Mouse (Mus musculus): Measurements from ENCODE around the gene Shoc2. TPM values are rescaled to one million over a fixed set of nuclear protein-coding genes. Genes with fewer than 3 reads are reported as not detected.
"Not testable (repeated sequence)": the region's sequence is repeated elsewhere in the genome, so short reads cannot be mapped to it uniquely, and the experiment has no call there.

The Shoc2 gene
- polyA plus RNA-seq, 1 experiment from 2014 or later, result 57.0 TPM

- peaks cover 18% of the 10 kb centered on the region for H3K36me3 ChIP-seq
- H3K4me3 ChIP-seq, result no peak overlapping the region
- no peak overlapping the region for H3K9ac ChIP-seq
- no peaks in the 10 kb centered on the region for H3K9me3 ChIP-seq
- H3K27ac ChIP-seq, result no peak overlapping the region
- H3K27me3 ChIP-seq, result no peaks in the 10 kb centered on the region
- WGBS, result 83% methylated on average over 4 of the region's 4 CpGs
- ATAC-seq (ENCODE audit: insufficient number of reproducible peaks, insufficient read depth, low FRiP score, low TSS enrichment), result no peak
- no peak overlapping the region for H3K4me2 ChIP-seq (replicated peaks)
- 0 out of 2 replicates have a peak, but pooled peaks cover 3% of the 10 kb centered on the region for H3K4me1 ChIP-seq
Measured at GRCm38 (mm10) chr19:53941139-53941538, 3.0 kb upstream of the Shoc2 start.

GRCm38 (mm10) chr19:53942342-53942741 lies 1.8 kb upstream of the Shoc2 start:
- WGBS, result 93% methylated on average over 2 of the region's 2 CpGs
- no peak for ATAC-seq (ENCODE audit: insufficient number of reproducible peaks, insufficient read depth, low FRiP score, low TSS enrichment)
- H3K4me1 ChIP-seq, result peaks cover 5% of the 10 kb centered on the region
- no peak overlapping the region for H3K27ac ChIP-seq
- H3K4me3 ChIP-seq, result no peak overlapping the region
- H3K27me3 ChIP-seq, result no peaks in the 10 kb centered on the region
- no peak overlapping the region for H3K9ac ChIP-seq
- no peak overlapping the region for H3K4me2 ChIP-seq (replicated peaks)
- no peaks in the 10 kb centered on the region for H3K9me3 ChIP-seq
- peaks cover 13% of the 10 kb centered on the region; the same call in 1 of the 2 replicates for H3K36me3 ChIP-seq

GRCm38 (mm10) chr19:53944786-53945169 lies 672 bp downstream of the Shoc2 start:
- no peaks in the 10 kb centered on the region for H3K27me3 ChIP-seq
- ATAC-seq (ENCODE audit: insufficient number of reproducible peaks, insufficient read depth, low FRiP score, low TSS enrichment), result peak; percentile 70
- H3K9me3 ChIP-seq, result no peaks in the 10 kb centered on the region
- H3K36me3 ChIP-seq, result no peaks in the 10 kb centered on the region
- peak overlapping the region; percentile 98 for H3K27ac ChIP-seq
- H3K4me3 ChIP-seq, result peak overlapping the region; percentile 90
- WGBS, result under 1% methylated on average over 32 of the region's 47 CpGs
- H3K9ac ChIP-seq, result peak overlapping the region; percentile 98
- H3K4me2 ChIP-seq (replicated peaks), result peak overlapping the region; percentile 52
- peaks cover 9% of the 10 kb centered on the region for H3K4me1 ChIP-seq

- Histone ChIP-seq H3K4me2 (replicated peaks) (peak overlapping the region; percentile 52), H3K27me3 (no peaks in the 10 kb centered on the region), H3K9ac (peak overlapping the region; percentile 98), H3K4me3 (peak overlapping the region; percentile 90), H3K9me3 (no peaks in the 10 kb centered on the region), H3K4me1 (peaks cover 9% of the 10 kb centered on the region), H3K27ac (peak overlapping the region; percentile 98), H3K36me3 (no peaks in the 10 kb centered on the region)
- 1% methylated on average over 35 of the region's 69 CpGs for WGBS
- ATAC-seq (ENCODE audit: insufficient number of reproducible peaks, insufficient read depth, low FRiP score, low TSS enrichment), result no peak; the same call in 1 of the 2 replicates
Measured at GRCm38 (mm10) chr19:53945171-53946042, 1.3 kb downstream of the Shoc2 start.

- Histone ChIP-seq H3K4me3 (no peak overlapping the region), H3K4me2 (replicated peaks) (no peak overlapping the region), H3K4me1 (peaks cover 4% of the 10 kb centered on the region), H3K27ac (no peak overlapping the region), H3K27me3 (no peaks in the 10 kb centered on the region), H3K36me3 (no peaks in the 10 kb centered on the region), H3K9me3 (no peaks in the 10 kb centered on the region), H3K9ac (no peak overlapping the region)
- no peak for ATAC-seq (ENCODE audit: insufficient number of reproducible peaks, insufficient read depth, low FRiP score, low TSS enrichment)
- WGBS, result 90% methylated on average over 2 of the region's 2 CpGs
Measured at GRCm38 (mm10) chr19:53957513-53957912, 13.4 kb downstream of the Shoc2 start.

- Histone ChIP-seq H3K36me3 (no peaks in the 10 kb centered on the region), H3K27me3 (no peaks in the 10 kb centered on the region), H3K9me3 (no peaks in the 10 kb centered on the region), H3K4me1 (no peaks in the 10 kb centered on the region), H3K9ac (no peak overlapping the region), H3K4me2 (replicated peaks) (no peak overlapping the region), H3K4me3 (no peak overlapping the region), H3K27ac (no peak overlapping the region)
- 89% methylated on average over 4 of the region's 4 CpGs for WGBS
- no peak for ATAC-seq (ENCODE audit: insufficient number of reproducible peaks, insufficient read depth, low FRiP score, low TSS enrichment)
Measured at GRCm38 (mm10) chr19:53962511-53962910, 18.4 kb downstream of the Shoc2 start.

GRCm38 (mm10) chr19:53964347-53964746 lies 20.2 kb downstream of the Shoc2 start:
- H3K9ac ChIP-seq; ATAC-seq (ENCODE audit: insufficient number of reproducible peaks, insufficient read depth, low FRiP score, low TSS enrichment); H3K27me3 ChIP-seq; H3K27ac ChIP-seq; H3K4me2 ChIP-seq (replicated peaks); H3K9me3 ChIP-seq; H3K4me1 ChIP-seq; H3K4me3 ChIP-seq; H3K36me3 ChIP-seq: not testable (repeated sequence)
- WGBS, result 92% methylated on average over 3 of the region's 3 CpGs

GRCm38 (mm10) chr19:53964910-53965633 lies 21.0 kb downstream of the Shoc2 start:
- H3K9me3 ChIP-seq, result no peaks in the 10 kb centered on the region
- H3K9ac ChIP-seq, result no peak overlapping the region
- no peak overlapping the region for H3K4me3 ChIP-seq
- WGBS, result 86% methylated on average over 10 of the region's 10 CpGs
- H3K36me3 ChIP-seq, result no peaks in the 10 kb centered on the region
- H3K4me2 ChIP-seq (replicated peaks), result no peak overlapping the region
- no peak for ATAC-seq (ENCODE audit: insufficient number of reproducible peaks, insufficient read depth, low FRiP score, low TSS enrichment)
- H3K27ac ChIP-seq, result no peak overlapping the region
- H3K27me3 ChIP-seq, result no peaks in the 10 kb centered on the region
- no peaks in the 10 kb centered on the region for H3K4me1 ChIP-seq

- Histone ChIP-seq H3K4me1 (no peaks in the 10 kb centered on the region), H3K36me3 (no peaks in the 10 kb centered on the region), H3K4me2 (replicated peaks) (no peak overlapping the region), H3K9ac (no peak overlapping the region), H3K4me3 (no peak overlapping the region), H3K27ac (no peak overlapping the region), H3K27me3 (no peaks in the 10 kb centered on the region), H3K9me3 (no peaks in the 10 kb centered on the region)
- no peak for ATAC-seq (ENCODE audit: insufficient number of reproducible peaks, insufficient read depth, low FRiP score, low TSS enrichment)
- WGBS, result 90% methylated on average over 3 of the region's 3 CpGs
Measured at GRCm38 (mm10) chr19:53969226-53969625, 25.1 kb downstream of the Shoc2 start.

- 75% methylated on average over 7 of the region's 7 CpGs for WGBS
Measured at GRCm38 (mm10) chr19:53971938-53972337, 27.8 kb downstream of the Shoc2 start.

GRCm38 (mm10) chr19:53973656-53974055 lies 29.6 kb downstream of the Shoc2 start:
- Histone ChIP-seq H3K9me3 (no peaks in the 10 kb centered on the region), H3K4me2 (replicated peaks) (no peak overlapping the region), H3K4me1 (no peaks in the 10 kb centered on the region), H3K4me3 (no peak overlapping the region), H3K27me3 (no peaks in the 10 kb centered on the region), H3K27ac (no peak overlapping the region), H3K36me3 (0 out of 2 replicates have a peak, but pooled peaks cover 8% of the 10 kb centered on the region), H3K9ac (no peak overlapping the region)
- WGBS, result 83% methylated on average over 1 of the region's 1 CpGs
- no peak for ATAC-seq (ENCODE audit: insufficient number of reproducible peaks, insufficient read depth, low FRiP score, low TSS enrichment)

More at GRCm38 (mm10) chr19:53971938-53972337, 27.8 kb downstream of the Shoc2 start:
- H3K9ac ChIP-seq, result no peak overlapping the region
- no peak overlapping the region for H3K4me2 ChIP-seq (replicated peaks)
- 0 out of 2 replicates have a peak, but pooled peaks cover 3% of the 10 kb centered on the region for H3K36me3 ChIP-seq
- no peaks in the 10 kb centered on the region for H3K27me3 ChIP-seq
- H3K27ac ChIP-seq, result no peak overlapping the region
- no peak overlapping the region for H3K4me3 ChIP-seq
- no peaks in the 10 kb centered on the region for H3K9me3 ChIP-seq
- H3K4me1 ChIP-seq, result no peaks in the 10 kb centered on the region
- ATAC-seq (ENCODE audit: insufficient number of reproducible peaks, insufficient read depth, low FRiP score, low TSS enrichment), result no peak

- no peaks in the 10 kb centered on the region for H3K27me3 ChIP-seq
- no peaks in the 10 kb centered on the region for H3K4me1 ChIP-seq
- no peak overlapping the region for H3K9ac ChIP-seq
- ATAC-seq (ENCODE audit: insufficient number of reproducible peaks, insufficient read depth, low FRiP score, low TSS enrichment), result no peak
- no peak overlapping the region for H3K27ac ChIP-seq
- no peak overlapping the region for H3K4me2 ChIP-seq (replicated peaks)
- no peaks in the 10 kb centered on the region for H3K9me3 ChIP-seq
- H3K36me3 ChIP-seq, result 0 out of 2 replicates have a peak, but pooled peaks cover 3% of the 10 kb centered on the region
- no peak overlapping the region for H3K4me3 ChIP-seq
- 75% methylated on average over 3 of the region's 3 CpGs for WGBS
Measured at GRCm38 (mm10) chr19:53982041-53982440, 37.9 kb downstream of the Shoc2 start.

Data from embryonic facial prominence, embryonic 12.5 days (tissue).